Mouse (Mus musculus) heart, adult 2 months (tissue): ENCODE data around the gene Bmp2k.

Experiments
- CTCF ChIP-seq: fragments of 200-600 bp; IDR thresholded peaks from 2 replicates; pipeline ENCODE4 v1.8.1; 2022; ENCODE audit warnings: antibody characterized with exemption, mild to moderate bottlenecking, moderate library complexity
- EP300 ChIP-seq: fragments of 200-500 bp; IDR thresholded peaks from 2 replicates; pipeline ENCODE4 v1.6.1; 2011; ENCODE audit warnings: low read depth, low read length, control low read depth; ENCODE audit not compliant: insufficient read depth
- POLR2A ChIP-seq: fragments of 200-500 bp; IDR thresholded peaks from 2 replicates; pipeline ENCODE4 v1.6.1; 2011; ENCODE audit warnings: mild to moderate bottlenecking, low read depth, low read length, control low read depth; ENCODE audit not compliant: insufficient read depth

DNA sequence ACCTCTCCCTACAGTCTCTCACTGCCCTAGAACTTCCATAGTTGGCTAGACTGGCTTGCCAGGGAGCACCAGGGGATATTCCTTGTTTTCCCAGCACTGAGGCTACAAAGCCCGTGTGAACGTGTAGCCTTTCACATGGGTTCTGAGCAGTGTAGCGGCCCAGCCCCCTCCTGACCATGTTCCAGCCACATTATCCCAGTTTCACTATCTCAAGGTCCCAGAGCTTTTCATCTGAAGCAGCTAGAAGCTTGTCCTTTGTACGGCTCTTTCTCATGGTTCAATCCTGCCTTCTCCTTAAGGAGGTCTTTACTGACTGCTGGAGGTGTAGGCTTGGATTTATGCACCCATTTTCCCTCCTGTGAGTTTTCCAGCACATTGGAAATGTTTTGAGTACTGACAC, 87.1 kb downstream of the Bmp2k start:
- no peak for TF ChIP-seq CTCF
- TF ChIP-seq POLR2A: no peak
- TF ChIP-seq EP300: no peak
